Mouse (Mus musculus) midbrain, embryonic 11.5 days (tissue): ENCODE data around the gene Col4a6. TPM values are rescaled to one million over a fixed set of nuclear protein-coding genes. Genes with fewer than 3 reads are reported as not detected.
A peak's percentile ranks its signal among the peaks of the same experiment; 100 is the strongest.

Source experiments
- ATAC-seq: fragments of 200-750 bp; cut with Nextera tagmentation; 2 replicates; pipeline ENCODE4 v1.8.0; 2017; ENCODE audit warnings: moderate TSS enrichment, moderate library complexity; ENCODE audit not compliant: low FRiP score
- DNase-seq: peaks from one replicate; pipeline ENCODE4 v3.0.0; 2015; ENCODE audit warnings: low spot score; ENCODE audit errors: missing footprints
- H3K27ac ChIP-seq: fragments of 300-500 bp; sonication (generic); 2 replicates; pipeline ENCODE4 v1.5.1; 2014; ENCODE audit warnings: low read depth, low read length
- H3K27me3 ChIP-seq: fragments of 300-500 bp; sonication (generic); 2 replicates; pipeline ENCODE4 v1.6.1; 2014; ENCODE audit warnings: mild to moderate bottlenecking, low read length, moderate library complexity, mixed read lengths; ENCODE audit not compliant: control insufficient read depth, insufficient read depth
- H3K36me3 ChIP-seq: fragments of 300-500 bp; sonication (generic); 2 replicates; pipeline ENCODE4 v1.6.1; 2014; ENCODE audit warnings: mild to moderate bottlenecking, low read length, moderate library complexity, mixed read lengths; ENCODE audit not compliant: control insufficient read depth, insufficient read depth
- H3K4me1 ChIP-seq: fragments of 300-500 bp; sonication (generic); 2 replicates; pipeline ENCODE4 v1.6.1; 2014; ENCODE audit warnings: low read length; ENCODE audit not compliant: control insufficient read depth, insufficient read depth
- H3K4me2 ChIP-seq: fragments of 300-500 bp; sonication (generic); 2 replicates; pipeline ENCODE4 v1.6.1; 2014; ENCODE audit warnings: mild to moderate bottlenecking, moderate library complexity
- H3K4me3 ChIP-seq: fragments of 300-500 bp; sonication (generic); 2 replicates; pipeline ENCODE4 v1.5.1; 2014; ENCODE audit warnings: low read depth, low read length
- H3K9ac ChIP-seq: fragments of 300-500 bp; sonication (generic); 2 replicates; pipeline ENCODE4 v1.6.1; 2014; ENCODE audit warnings: low read length
- H3K9me3 ChIP-seq: fragments of 300-500 bp; sonication (generic); 2 replicates; pipeline ENCODE4 v1.6.1; 2016; ENCODE audit warnings: low read length; ENCODE audit not compliant: control insufficient read depth
- WGBS: fragments of 180-500 bp; shearing (Covaris S2); extraction: QIAGEN DNeasy Blood & Tissue Kit; methylation state at CpG from one replicate; pipeline ENCODE4 v1.1.7; 2014; 5-methylcytosine and 5-hydroxymethylcytosine counted together
- polyA plus RNA-seq: library from polyadenylated mRNA; unstranded; fragments of >200 nt; fragmentation: Nextera tagmentation; extraction: Ambion mirVana; gene quantifications from 2 replicates; pipeline ENCODE4 v1.2.1, GENCODE M21; 2014

Col4a6 gene
- polyA plus RNA-seq, 1 experiment from 2014 or later: 1.6 TPM

- Histone ChIP-seq H3K9me3 (no peaks in the 10 kb centered on the region), H3K9ac (no peak overlapping the region), H3K27ac (no peak overlapping the region), H3K4me2 (no peak overlapping the region), H3K4me3 (no peak overlapping the region), H3K27me3 (peaks cover 7% of the 10 kb centered on the region; the same call in 1 of the 2 replicates), H3K4me1 (no peaks in the 10 kb centered on the region), H3K36me3 (no peaks in the 10 kb centered on the region)
- ATAC-seq (no peak), DNase-seq (no peak)
- WGBS: 60% methylated on average over 2 of the region's 2 CpGs
Measured at GRCm38 (mm10) chrX:141415318-141415717, 58.6 kb downstream of the Col4a6 start.

GRCm38 (mm10) chrX:141396243-141396642 is 77.6 kb downstream of the Col4a6 start:
- H3K36me3 ChIP-seq: no peaks in the 10 kb centered on the region
- H3K9me3 ChIP-seq: no peaks in the 10 kb centered on the region
- no peak overlapping the region for H3K9ac ChIP-seq
- 85% methylated on average over 3 of the region's 3 CpGs for WGBS
- H3K27ac ChIP-seq: no peak overlapping the region
- ATAC-seq: no peak
- H3K4me2 ChIP-seq: no peak overlapping the region
- no peaks in the 10 kb centered on the region for H3K4me1 ChIP-seq
- no peak for DNase-seq
- H3K27me3 ChIP-seq: no peaks in the 10 kb centered on the region; the same call in 1 of the 2 replicates
- no peak overlapping the region for H3K4me3 ChIP-seq

- DNase-seq (no peak), ATAC-seq (peak; percentile 81)
- 35% methylated on average over 3 of the region's 3 CpGs for WGBS
Measured at GRCm38 (mm10) chrX:141385399-141386105, 88.3 kb downstream of the Col4a6 start.

GRCm38 (mm10) chrX:141384632-141385031 is 89.2 kb downstream of the Col4a6 start:
- Histone ChIP-seq H3K4me3 (no peak overlapping the region), H3K27me3 (peaks cover 22% of the 10 kb centered on the region), H3K9ac (no peak overlapping the region), H3K36me3 (no peaks in the 10 kb centered on the region), H3K4me1 (0 out of 2 replicates have a peak, but pooled peaks cover 2% of the 10 kb centered on the region), H3K4me2 (no peak overlapping the region), H3K27ac (no peak overlapping the region), H3K9me3 (no peaks in the 10 kb centered on the region)
- no peak for DNase-seq
- ATAC-seq: peak; percentile 84
- 20% methylated on average over 2 of the region's 2 CpGs for WGBS

More at GRCm38 (mm10) chrX:141385399-141386105, 88.3 kb downstream of the Col4a6 start:
- no peak overlapping the region for H3K4me2 ChIP-seq
- peaks cover 20% of the 10 kb centered on the region for H3K27me3 ChIP-seq
- H3K9me3 ChIP-seq: no peaks in the 10 kb centered on the region
- 0 out of 2 replicates have a peak, but pooled peaks cover 2% of the 10 kb centered on the region for H3K4me1 ChIP-seq
- H3K4me3 ChIP-seq: no peak overlapping the region
- no peak overlapping the region for H3K27ac ChIP-seq
- H3K9ac ChIP-seq: no peak overlapping the region
- H3K36me3 ChIP-seq: no peaks in the 10 kb centered on the region

GRCm38 (mm10) chrX:141370276-141370675 is 103.6 kb downstream of the Col4a6 start:
- Histone ChIP-seq H3K27me3 (peaks cover 7% of the 10 kb centered on the region; the same call in 1 of the 2 replicates), H3K27ac (no peak overlapping the region), H3K4me1 (no peaks in the 10 kb centered on the region), H3K9me3 (no peaks in the 10 kb centered on the region), H3K9ac (no peak overlapping the region), H3K36me3 (no peaks in the 10 kb centered on the region), H3K4me3 (no peak overlapping the region), H3K4me2 (no peak overlapping the region)
- ATAC-seq (no peak), DNase-seq (no peak)
- WGBS: 92% methylated on average over 1 of the region's 1 CpGs

GRCm38 (mm10) chrX:141363331-141363730 is 110.5 kb downstream of the Col4a6 start:
- Histone ChIP-seq H3K9ac (no peak overlapping the region), H3K4me1 (no peaks in the 10 kb centered on the region), H3K4me3 (no peak overlapping the region), H3K27me3 (no peaks in the 10 kb centered on the region; the same call in 1 of the 2 replicates), H3K4me2 (no peak overlapping the region), H3K27ac (no peak overlapping the region), H3K36me3 (no peaks in the 10 kb centered on the region), H3K9me3 (no peaks in the 10 kb centered on the region)
- ATAC-seq (no peak), DNase-seq (no peak)

- H3K4me3 ChIP-seq: no peak overlapping the region
- 55% methylated on average over 2 of the region's 2 CpGs for WGBS
- no peak overlapping the region for H3K9ac ChIP-seq
- no peaks in the 10 kb centered on the region for H3K9me3 ChIP-seq
- no peaks in the 10 kb centered on the region for H3K4me1 ChIP-seq
- ATAC-seq: no peak
- peaks cover 9% of the 10 kb centered on the region for H3K27me3 ChIP-seq
- no peak overlapping the region for H3K4me2 ChIP-seq
- no peak for DNase-seq
- no peaks in the 10 kb centered on the region for H3K36me3 ChIP-seq
- H3K27ac ChIP-seq: no peak overlapping the region
Measured at GRCm38 (mm10) chrX:141341417-141341816, 132.5 kb downstream of the Col4a6 start.

GRCm38 (mm10) chrX:141328044-141328443 is 145.8 kb downstream of the Col4a6 start:
- no peaks in the 10 kb centered on the region for H3K4me1 ChIP-seq

GRCm38 (mm10) chrX:141324201-141324600 is 149.7 kb downstream of the Col4a6 start:
- Histone ChIP-seq H3K4me1 (no peaks in the 10 kb centered on the region), H3K27me3 (peaks cover 30% of the 10 kb centered on the region), H3K27ac (no peak overlapping the region), H3K9ac (no peak overlapping the region), H3K36me3 (no peaks in the 10 kb centered on the region), H3K4me2 (no peak overlapping the region), H3K4me3 (no peak overlapping the region), H3K9me3 (no peaks in the 10 kb centered on the region)
- ATAC-seq (no peak), DNase-seq (no peak)
- WGBS: 59% methylated on average over 3 of the region's 3 CpGs

More at GRCm38 (mm10) chrX:141328044-141328443, 145.8 kb downstream of the Col4a6 start:
- Histone ChIP-seq H3K4me3 (no peak overlapping the region), H3K9ac (no peak overlapping the region), H3K36me3 (no peaks in the 10 kb centered on the region), H3K9me3 (no peaks in the 10 kb centered on the region), H3K27me3 (peaks cover 30% of the 10 kb centered on the region), H3K4me2 (no peak overlapping the region), H3K27ac (no peak overlapping the region)
- DNase-seq: no peak
- no peak for ATAC-seq
- 92% methylated on average over 2 of the region's 2 CpGs for WGBS
